Mouse (Mus musculus) layer of hippocampus, postnatal 10 days (tissue): ENCODE measurements around the gene Sgta. TPM values are rescaled to one million over a fixed set of nuclear protein-coding genes. Genes with fewer than 3 reads are reported as not detected.

Experiments
- microRNA-seq, 2 experiments: library from miRNA; unstranded; fragments of <30 nt; microRNA quantifications; one replicate each; pipeline ENCODE4 v1.2.0; 2021
- total RNA-seq, 2 experiments: library from RNA; stranded (reverse); gene quantifications; 2 replicates each; pipeline ENCODE4 v1.2.3; 2021

The Sgta gene
- total RNA-seq, 2 experiments from 2014 or later: 176 to 186 TPM

Small RNAs within 50 kb of the gene (microRNA-seq; reads per million reads assigned to microRNA genes)
- gene Mir5615-1: 0 reads per million in 2 experiments
- 0 reads per million in 2 experiments for gene Mir5615-2

Other genes starting within 250 kb of the Sgta start
- gene Jsrp1, start 246.7 kb downstream of the Sgta start, total RNA-seq: 1 to 10 TPM; 1.4 TPM
- 100 to 1,000 TPM; 399 to 419 TPM for gene Oaz1, start 233.5 kb downstream of the Sgta start, total RNA-seq
- gene Lingo3, start 216.1 kb downstream of the Sgta start, total RNA-seq: 10 to 100 TPM; 20.4 to 25.9 TPM
- gene Lsm7, start 205.0 kb downstream of the Sgta start, total RNA-seq: 10 to 100 TPM; 52.3 to 54.0 TPM
- 10 to 100 TPM; 80.4 to 97.8 TPM for gene Sppl2b, start 204.9 kb downstream of the Sgta start, total RNA-seq
- under 1 TPM; 0.11 to 0.16 TPM for gene Tmprss9, start 188.3 kb downstream of the Sgta start, total RNA-seq
- gene Timm13, start 159.2 kb downstream of the Sgta start, total RNA-seq: 100 to 1,000 TPM; 157 to 172 TPM
- 10 to 100 TPM; 23.1 to 26.2 TPM for gene Lmnb2, start 141.9 kb downstream of the Sgta start, total RNA-seq
- gene Gadd45b, start 130.1 kb downstream of the Sgta start, total RNA-seq: 10 to 100 TPM; 12.1 to 14.4 TPM
- 100 to 1,000 TPM; 145 to 156 TPM for gene Gng7, start 45.2 kb downstream of the Sgta start, total RNA-seq
- 100 to 1,000 TPM in 1 of 2 experiments, 10 to 100 TPM in 1; 92.4 to 110 TPM for gene Diras1, start 34.5 kb downstream of the Sgta start, total RNA-seq
- 10 to 100 TPM; 57.3 to 66.0 TPM for gene Slc39a3, start 22.8 kb downstream of the Sgta start, total RNA-seq
- gene Thop1, start 9.9 kb upstream of the Sgta start, total RNA-seq: 10 to 100 TPM; 56.3 to 57.6 TPM
- under 1 TPM; 0.41 to 0.45 TPM for gene Creb3l3, start 38.7 kb upstream of the Sgta start, total RNA-seq
- gene Map2k2, start 45.7 kb upstream of the Sgta start, total RNA-seq: 100 to 1,000 TPM; 139 to 150 TPM
- gene Zbtb7a, start 75.0 kb upstream of the Sgta start, total RNA-seq: 10 to 100 TPM; 38.4 to 45.2 TPM
- 10 to 100 TPM; 26.7 to 29.7 TPM for gene Pias4, start 107.7 kb upstream of the Sgta start, total RNA-seq
- gene Eef2, start 116.5 kb upstream of the Sgta start, total RNA-seq: 1,000 to 10,000 TPM; 1,075 to 1,131 TPM
- 10 to 100 TPM; 66.1 to 67.9 TPM for gene Dapk3, start 122.8 kb upstream of the Sgta start, total RNA-seq
- gene 4930442H23Rik, start 123.7 kb upstream of the Sgta start, total RNA-seq: not detected
- gene Nmrk2, start 141.9 kb upstream of the Sgta start, total RNA-seq: under 1 TPM in 1 of 2 experiments, not detected in 1; 0.18 TPM
- gene Atcay, start 170.7 kb upstream of the Sgta start, total RNA-seq: 100 to 1,000 TPM; 170 to 177 TPM
- 10 to 100 TPM; 58.0 to 66.8 TPM for gene Zfr2, start 173.0 kb upstream of the Sgta start, total RNA-seq
- gene Matk, start 192.8 kb upstream of the Sgta start, total RNA-seq: 100 to 1,000 TPM; 222 to 266 TPM
- gene Mrpl54, start 206.8 kb upstream of the Sgta start, total RNA-seq: 10 to 100 TPM; 36.1 to 42.5 TPM
- gene Apba3, start 206.8 kb upstream of the Sgta start, total RNA-seq: 10 to 100 TPM; 31.3 to 37.4 TPM
- 1 to 10 TPM; 1.4 to 2.3 TPM for gene Tjp3, start 231.4 kb upstream of the Sgta start, total RNA-seq
- gene Pip5k1c, start 232.8 kb upstream of the Sgta start, total RNA-seq: 100 to 1,000 TPM; 305 to 311 TPM